Mouse (Mus musculus) intestine, embryonic 15.5 days (tissue): Measurements from ENCODE around the gene Jarid2. TPM values are rescaled to one million over a fixed set of nuclear protein-coding genes. Genes with fewer than 3 reads are reported as not detected.

Source experiments
- ATAC-seq: fragments of 200-750 bp; cut with Nextera tagmentation; 2 replicates; pipeline ENCODE4 v1.8.0; 2017; ENCODE audit warnings: moderate TSS enrichment, moderate library complexity
- H3K27ac ChIP-seq: fragments of 300-500 bp; sonication (generic); 2 replicates; pipeline ENCODE4 v1.5.1; 2015; ENCODE audit warnings: mild to moderate bottlenecking, inconsistent platforms
- H3K27me3 ChIP-seq: fragments of 300-500 bp; sonication (generic); replicated peaks from 2 replicates; pipeline ENCODE4 v1.6.1; 2015; ENCODE audit warnings: inconsistent platforms
- H3K36me3 ChIP-seq: fragments of 300-500 bp; sonication (generic); 2 replicates; pipeline ENCODE4 v1.6.1; 2015; ENCODE audit warnings: inconsistent platforms
- H3K4me1 ChIP-seq: fragments of 300-500 bp; sonication (generic); replicated peaks from 2 replicates; pipeline ENCODE4 v1.6.1; 2015; ENCODE audit warnings: inconsistent platforms
- H3K4me2 ChIP-seq: fragments of 300-500 bp; sonication (generic); replicated peaks from 2 replicates; pipeline ENCODE4 v1.6.1; 2015; ENCODE audit warnings: mild to moderate bottlenecking, inconsistent platforms
- H3K4me3 ChIP-seq: fragments of 300-500 bp; sonication (generic); replicated peaks from 2 replicates; pipeline ENCODE4 v1.5.1; 2015; ENCODE audit warnings: inconsistent platforms
- H3K9ac ChIP-seq: fragments of 300-500 bp; sonication (generic); 2 replicates; pipeline ENCODE4 v1.6.1; 2015; ENCODE audit warnings: inconsistent platforms
- H3K9me3 ChIP-seq: fragments of 300-500 bp; sonication (generic); 2 replicates; pipeline ENCODE4 v1.6.1; 2016; ENCODE audit warnings: inconsistent platforms
- WGBS: fragments of 180-500 bp; shearing (Covaris S2); methylation state at CpG from one replicate; pipeline ENCODE4 v1.1.7; 2015; 5-methylcytosine and 5-hydroxymethylcytosine counted together
- polyA plus RNA-seq: library from polyadenylated mRNA; unstranded; fragments of >200 nt; fragmentation: Nextera tagmentation; extraction: Ambion mirVana; gene quantifications from 2 replicates; pipeline ENCODE4 v1.2.1, GENCODE M21; 2015

Jarid2 gene
- polyA plus RNA-seq, 1 experiment from 2014 or later = 24.8 TPM

- H3K9me3 ChIP-seq = no peaks in the 10 kb centered on the region
- ATAC-seq = no peak
- H3K36me3 ChIP-seq = no peaks in the 10 kb centered on the region
- 77% methylated on average over 3 of the region's 3 CpGs for WGBS
- no peak overlapping the region for H3K4me2 ChIP-seq
- no peak overlapping the region for H3K27ac ChIP-seq
- H3K27me3 ChIP-seq = no peaks in the 10 kb centered on the region
- 0 out of 2 replicates have a peak, but pooled peaks cover 9% of the 10 kb centered on the region for H3K4me1 ChIP-seq
- H3K9ac ChIP-seq = no peak overlapping the region
- no peak overlapping the region for H3K4me3 ChIP-seq
Measured at GRCm38 (mm10) chr13:44792361-44792892, 63.2 kb downstream of the Jarid2 start.

- H3K4me3 ChIP-seq = no peak overlapping the region
- no peaks in the 10 kb centered on the region for H3K27me3 ChIP-seq
- H3K9ac ChIP-seq = no peak overlapping the region
- H3K27ac ChIP-seq = no peak overlapping the region
- WGBS = 44% methylated on average over 3 of the region's 3 CpGs
- no peaks in the 10 kb centered on the region for H3K36me3 ChIP-seq
- ATAC-seq = no peak
- H3K4me2 ChIP-seq = no peak overlapping the region
- H3K9me3 ChIP-seq = no peaks in the 10 kb centered on the region
- 0 out of 2 replicates have a peak, but pooled peaks cover 9% of the 10 kb centered on the region for H3K4me1 ChIP-seq
Measured at GRCm38 (mm10) chr13:44795891-44796290, 66.6 kb downstream of the Jarid2 start.

- no peak overlapping the region for H3K9ac ChIP-seq
- H3K4me1 ChIP-seq = 0 out of 2 replicates have a peak, but pooled peaks cover 9% of the 10 kb centered on the region
- ATAC-seq = no peak
- H3K36me3 ChIP-seq = no peaks in the 10 kb centered on the region
- WGBS = 58% methylated on average over 2 of the region's 2 CpGs
- H3K27me3 ChIP-seq = no peaks in the 10 kb centered on the region
- no peak overlapping the region for H3K4me3 ChIP-seq
- no peak overlapping the region for H3K4me2 ChIP-seq
- no peak overlapping the region for H3K27ac ChIP-seq
- H3K9me3 ChIP-seq = no peaks in the 10 kb centered on the region
Measured at GRCm38 (mm10) chr13:44796775-44797174, 67.5 kb downstream of the Jarid2 start.

GRCm38 (mm10) chr13:44798280-44798679, 69.0 kb downstream of the Jarid2 start:
- H3K4me2 ChIP-seq = no peak overlapping the region
- H3K4me1 ChIP-seq = 0 out of 2 replicates have a peak, but pooled peaks cover 12% of the 10 kb centered on the region
- WGBS = 88% methylated on average over 3 of the region's 3 CpGs
- H3K36me3 ChIP-seq = no peaks in the 10 kb centered on the region
- H3K9ac ChIP-seq = no peak overlapping the region
- no peak overlapping the region for H3K27ac ChIP-seq
- no peak overlapping the region for H3K4me3 ChIP-seq
- ATAC-seq = no peak
- no peaks in the 10 kb centered on the region for H3K27me3 ChIP-seq
- H3K9me3 ChIP-seq = no peaks in the 10 kb centered on the region

- Histone ChIP-seq H3K27me3 (no peaks in the 10 kb centered on the region), H3K4me3 (no peak overlapping the region), H3K27ac (no peak overlapping the region), H3K9me3 (no peaks in the 10 kb centered on the region), H3K36me3 (no peaks in the 10 kb centered on the region), H3K4me2 (no peak overlapping the region), H3K4me1 (0 out of 2 replicates have a peak, but pooled peaks cover 12% of the 10 kb centered on the region), H3K9ac (no peak overlapping the region)
- ATAC-seq = no peak
Measured at GRCm38 (mm10) chr13:44799166-44799565, 69.9 kb downstream of the Jarid2 start.

- Histone ChIP-seq H3K9me3 (no peaks in the 10 kb centered on the region), H3K4me2 (no peak overlapping the region), H3K27ac (no peak overlapping the region), H3K9ac (no peak overlapping the region), H3K36me3 (no peaks in the 10 kb centered on the region), H3K4me1 (0 out of 2 replicates have a peak, but pooled peaks cover 9% of the 10 kb centered on the region), H3K27me3 (no peaks in the 10 kb centered on the region), H3K4me3 (no peak overlapping the region)
- WGBS = 70% methylated on average over 7 of the region's 7 CpGs
- no peak for ATAC-seq
Measured at GRCm38 (mm10) chr13:44800059-44800458, 70.8 kb downstream of the Jarid2 start.

GRCm38 (mm10) chr13:44804876-44805275, 75.6 kb downstream of the Jarid2 start:
- no peak overlapping the region for H3K27ac ChIP-seq
- no peaks in the 10 kb centered on the region for H3K27me3 ChIP-seq
- no peak overlapping the region for H3K4me2 ChIP-seq
- no peak for ATAC-seq
- 0 out of 2 replicates have a peak, but pooled peaks cover 10% of the 10 kb centered on the region for H3K4me1 ChIP-seq
- no peak overlapping the region for H3K9ac ChIP-seq
- no peak overlapping the region for H3K4me3 ChIP-seq
- WGBS = 45% methylated on average over 1 of the region's 1 CpGs
- no peaks in the 10 kb centered on the region for H3K36me3 ChIP-seq
- H3K9me3 ChIP-seq = no peaks in the 10 kb centered on the region

GRCm38 (mm10) chr13:44808307-44808706, 79.0 kb downstream of the Jarid2 start:
- ATAC-seq = no peak
- H3K27ac ChIP-seq = no peak overlapping the region
- H3K36me3 ChIP-seq = no peaks in the 10 kb centered on the region
- H3K4me2 ChIP-seq = no peak overlapping the region
- H3K27me3 ChIP-seq = no peaks in the 10 kb centered on the region
- H3K4me3 ChIP-seq = no peak overlapping the region
- 92% methylated on average over 1 of the region's 1 CpGs for WGBS
- H3K9me3 ChIP-seq = no peaks in the 10 kb centered on the region
- no peak overlapping the region for H3K9ac ChIP-seq
- 0 out of 2 replicates have a peak, but pooled peaks cover 7% of the 10 kb centered on the region for H3K4me1 ChIP-seq

GRCm38 (mm10) chr13:44811021-44811420, 81.7 kb downstream of the Jarid2 start:
- no peaks in the 10 kb centered on the region for H3K36me3 ChIP-seq
- 0 out of 2 replicates have a peak, but pooled peaks cover 3% of the 10 kb centered on the region for H3K4me1 ChIP-seq
- 66% methylated on average over 2 of the region's 2 CpGs for WGBS
- H3K27ac ChIP-seq = no peak overlapping the region
- no peaks in the 10 kb centered on the region for H3K27me3 ChIP-seq
- no peak overlapping the region for H3K4me2 ChIP-seq
- no peak for ATAC-seq
- no peak overlapping the region for H3K9ac ChIP-seq
- no peaks in the 10 kb centered on the region for H3K9me3 ChIP-seq
- no peak overlapping the region for H3K4me3 ChIP-seq

GRCm38 (mm10) chr13:44811601-44812000, 82.3 kb downstream of the Jarid2 start:
- Histone ChIP-seq H3K4me2 (no peak overlapping the region), H3K27me3 (no peaks in the 10 kb centered on the region), H3K4me1 (no peaks in the 10 kb centered on the region), H3K4me3 (no peak overlapping the region), H3K27ac (no peak overlapping the region), H3K9ac (no peak overlapping the region), H3K9me3 (no peaks in the 10 kb centered on the region), H3K36me3 (no peaks in the 10 kb centered on the region)
- WGBS = 82% methylated on average over 10 of the region's 10 CpGs
- ATAC-seq = no peak

GRCm38 (mm10) chr13:44812381-44812780, 83.1 kb downstream of the Jarid2 start:
- Histone ChIP-seq H3K36me3 (no peaks in the 10 kb centered on the region), H3K27ac (no peak overlapping the region), H3K4me2 (no peak overlapping the region), H3K9me3 (no peaks in the 10 kb centered on the region), H3K4me1 (no peaks in the 10 kb centered on the region), H3K27me3 (no peaks in the 10 kb centered on the region), H3K9ac (no peak overlapping the region), H3K4me3 (no peak overlapping the region)
- WGBS = 83% methylated on average over 5 of the region's 5 CpGs
- no peak for ATAC-seq

GRCm38 (mm10) chr13:44819400-44819799, 90.1 kb downstream of the Jarid2 start:
- Histone ChIP-seq H3K36me3 (no peaks in the 10 kb centered on the region), H3K4me3 (no peak overlapping the region), H3K9ac (no peak overlapping the region), H3K4me2 (no peak overlapping the region), H3K27me3 (no peaks in the 10 kb centered on the region), H3K9me3 (no peaks in the 10 kb centered on the region), H3K4me1 (no peaks in the 10 kb centered on the region), H3K27ac (no peak overlapping the region)
- ATAC-seq = no peak
- WGBS = 21% methylated on average over 4 of the region's 4 CpGs

- Histone ChIP-seq H3K4me2 (no peak overlapping the region), H3K4me3 (no peak overlapping the region), H3K9me3 (no peaks in the 10 kb centered on the region), H3K9ac (no peak overlapping the region), H3K27ac (no peak overlapping the region), H3K36me3 (no peaks in the 10 kb centered on the region), H3K27me3 (no peaks in the 10 kb centered on the region), H3K4me1 (no peaks in the 10 kb centered on the region)
- ATAC-seq = no peak
Measured at GRCm38 (mm10) chr13:44822578-44822977, 93.3 kb downstream of the Jarid2 start.
